Comparison of ENCODE assay signal across 9 mouse cellular contexts in genomic region chr17:50418863-50419383, GRCm38 (mm10).
DNase-seq lines count a peak whose midpoint lies in the region; ATAC-seq lines count a peak whose summit lies in the region.
"Had no signal": no experiment of that assay in that cellular context is flagged by ENCODE, and none has a peak within 500 bp of the region (broad histone marks: within the 10 kb centered on the region; RNA-seq: fewer than 3 reads in every experiment).

No protein-coding gene starts in this region.

- ATAC-seq in embryonic facial prominence, embryonic 14.5 days (ENCODE audit: low read depth) = no peak

- no peaks in the 10 kb centered on the region for H3K4me1 ChIP-seq in embryonic facial prominence, embryonic 14.5 days (ENCODE audit: control insufficient read depth, insufficient read depth, low read length)
- H3K4me1 ChIP-seq in forebrain, embryonic 10.5 days = no peaks in the 10 kb centered on the region
- H3K4me1 ChIP-seq: neural tube, embryonic 12.5 days had no signal

- intact Hi-C loops in left cerebral cortex, postnatal 36 days (cut with DNase I) = loop anchor here (2.0 kb wide), 1 partner anchor 376 kb away; no protein-coding TSS in a partner anchor

- H3K4me2 ChIP-seq in embryonic facial prominence, embryonic 14.5 days (ENCODE audit: low read depth, low read length) = no peak overlapping the region
- H3K4me2 ChIP-seq: neural tube, embryonic 12.5 days had no signal

- H3K4me3 ChIP-seq in embryonic facial prominence, embryonic 14.5 days (ENCODE audit: low read depth, low read length) = no peak overlapping the region
- no peak overlapping the region for H3K4me3 ChIP-seq in forebrain, embryonic 10.5 days
- H3K4me3 ChIP-seq: neural tube, embryonic 12.5 days had no signal

- no peak overlapping the region for H3K27ac ChIP-seq in embryonic facial prominence, embryonic 14.5 days (replicated peaks; ENCODE audit: low read depth, low read length)
- no peak overlapping the region for H3K27ac ChIP-seq in forebrain, embryonic 10.5 days
- H3K27ac ChIP-seq: neural tube, embryonic 12.5 days had no signal

- 67% methylated on average over 3 of the region's 3 CpGs for WGBS in embryonic facial prominence, embryonic 14.5 days
- WGBS in forebrain, embryonic 10.5 days = 59% methylated on average over 3 of the region's 3 CpGs

- H3K36me3 ChIP-seq in embryonic facial prominence, embryonic 14.5 days (ENCODE audit: control insufficient read depth, insufficient read depth, low read length) = no peaks in the 10 kb centered on the region
- H3K36me3 ChIP-seq in forebrain, embryonic 10.5 days (replicated peaks) = no peaks in the 10 kb centered on the region
- H3K36me3 ChIP-seq: neural tube, embryonic 12.5 days had no signal

- no peak overlapping the region for H3K9ac ChIP-seq in embryonic facial prominence, embryonic 14.5 days (ENCODE audit: low read depth, low read length)
- H3K9ac ChIP-seq: neural tube, embryonic 12.5 days had no signal

- DNase-seq in left cerebral cortex, adult 11 months (ENCODE audit: low spot score) = peak; percentile 33
- no peak for DNase-seq in left cerebral cortex, postnatal 36 days (ENCODE audit: low spot score in 2 of 2)
- peak; percentile 60 for DNase-seq in T-cell, adult 2 months (ENCODE audit: low spot score)
- DNase-seq in embryonic facial prominence, embryonic 14.5 days (ENCODE audit: low spot score) = peak; percentile 25
- peak; percentile 37 to 54 for DNase-seq in kidney, postnatal 4 days
- peak; percentile 57 to 71 for DNase-seq in spleen, postnatal 10 days (ENCODE audit: low spot score in 2 of 2)
- no peak for DNase-seq in forebrain, embryonic 10.5 days (ENCODE audit: extremely low spot score, low spot score)
- DNase-seq in ovary, postnatal 10 days (ENCODE audit: low spot score) = no peak

- H3K27me3 ChIP-seq in embryonic facial prominence, embryonic 14.5 days (replicated peaks; ENCODE audit: control insufficient read depth, insufficient read depth, low read length) = no peaks in the 10 kb centered on the region
- H3K27me3 ChIP-seq in forebrain, embryonic 10.5 days (ENCODE audit: poor library complexity, severe bottlenecking) = no peaks in the 10 kb centered on the region
- H3K27me3 ChIP-seq: neural tube, embryonic 12.5 days had no signal

- no peaks in the 10 kb centered on the region for H3K9me3 ChIP-seq in embryonic facial prominence, embryonic 14.5 days (ENCODE audit: control insufficient read depth, low read length)
- peaks cover 11% of the 10 kb centered on the region; the same call in 1 of the 2 replicates for H3K9me3 ChIP-seq in forebrain, embryonic 10.5 days

Comparison
In these comparisons a context has a peak if more than half of its experiments do, and no peak if none do; other contexts are left out.
1. DNase-seq: peak in left cerebral cortex, adult 11 months (single experiment), T-cell, adult 2 months (single experiment), embryonic facial prominence, embryonic 14.5 days (single experiment), kidney, postnatal 4 days (2 of 2) and spleen, postnatal 10 days (2 of 2); none in left cerebral cortex, postnatal 36 days (0 of 2), forebrain, embryonic 10.5 days (single experiment) and ovary, postnatal 10 days (single experiment).